Mouse (Mus musculus) ES-Bruce4 (cell line): ENCODE measurements around the gene Nobox.

ENCODE experiments used
- CTCF ChIP-seq: IDR thresholded peaks from one replicate; pipeline ENCODE4 v1.8.1; 2011; ENCODE audit warnings: low read depth, low read length
- EP300 ChIP-seq: IDR thresholded peaks from 2 replicates; pipeline ENCODE4 v1.6.1; 2011; ENCODE audit warnings: low read depth, low read length; ENCODE audit not compliant: insufficient read depth
- POLR2A ChIP-seq: IDR thresholded peaks from one replicate; pipeline ENCODE4 v1.8.1; 2011; ENCODE audit warnings: low read length; ENCODE audit not compliant: insufficient read depth

- no peak for TF ChIP-seq POLR2A
- TF ChIP-seq CTCF = no peak
- TF ChIP-seq EP300 = no peak
Observed at GRCm38 (mm10) chr6:43347637-43348036, 38.3 kb upstream of the Nobox start.
